Mouse (Mus musculus) embryonic fibroblast, embryonic 13.5 days (primary cell): ENCODE results near the gene Sfswap.

Experiments used
- CTCF ChIP-seq: IDR thresholded peaks from 2 replicates; pipeline ENCODE4 v1.5.1; 2011; ENCODE audit warnings: mild to moderate bottlenecking, control low read depth, low read length, moderate library complexity, borderline replicate concordance; ENCODE audit not compliant: insufficient read depth
- POLR2A ChIP-seq: IDR thresholded peaks from 2 replicates; pipeline ENCODE4 v1.6.1; 2011; ENCODE audit warnings: low read depth, mild to moderate bottlenecking, control low read depth, low read length, moderate library complexity

DNA sequence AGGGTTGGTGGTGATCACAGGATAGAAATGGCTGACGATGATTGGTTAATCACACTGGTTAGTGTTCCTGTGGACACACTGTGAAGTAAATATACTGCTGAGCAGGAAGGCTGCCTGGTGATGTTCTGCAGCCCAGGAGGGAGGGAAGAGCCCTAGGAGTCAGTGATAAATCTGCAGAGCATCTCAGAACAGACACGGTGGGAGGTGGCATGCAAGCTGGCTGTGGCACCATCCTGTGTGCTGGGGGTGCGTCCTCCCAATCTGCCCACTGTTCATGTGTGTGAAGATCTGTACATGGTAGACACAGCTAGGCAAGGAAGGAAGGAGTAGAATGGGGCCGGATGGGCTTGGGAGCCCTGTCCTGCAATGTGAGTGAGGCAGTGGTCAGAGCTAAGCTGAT lies 67.6 kb downstream of the Sfswap start:
- no peak for TF ChIP-seq CTCF
- TF ChIP-seq POLR2A, result no peak
